Mouse (Mus musculus) bone marrow, adult 2 months (tissue): ENCODE data around the gene Ddx28.

Experiments
- CTCF ChIP-seq: fragments of 200-500 bp; IDR thresholded peaks from 2 replicates; pipeline ENCODE4 v1.5.1; 2011; ENCODE audit warnings: low read length, control low read depth; ENCODE audit not compliant: control insufficient read depth, insufficient read depth
- POLR2A ChIP-seq: fragments of 200-500 bp; IDR thresholded peaks from 2 replicates; pipeline ENCODE4 v1.6.1; 2011; ENCODE audit warnings: low read depth, mild to moderate bottlenecking, control low read depth, low read length, borderline replicate concordance; ENCODE audit not compliant: control insufficient read depth

DNA sequence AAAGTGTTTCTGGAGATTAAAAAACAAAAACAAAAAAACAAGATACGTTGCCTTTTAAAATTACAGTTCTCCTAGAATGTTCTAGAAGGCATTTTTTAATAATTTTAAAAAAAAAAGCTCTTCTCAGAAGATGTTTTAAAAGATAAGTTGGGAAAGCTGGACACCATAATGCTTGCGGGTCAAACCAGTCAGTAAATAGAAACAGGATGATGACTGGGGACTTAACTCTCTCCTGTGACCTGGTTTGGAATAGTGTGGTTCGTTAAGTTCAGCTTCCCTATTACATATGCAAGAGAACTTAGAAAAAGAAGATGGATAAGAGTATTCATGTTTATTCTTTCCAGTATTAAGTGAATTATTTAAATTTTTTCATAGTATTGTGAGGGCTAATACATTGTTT is 48.8 kb upstream of the Ddx28 start:
- TF ChIP-seq CTCF (no peak), POLR2A (no peak)
